ENCODE assay signal across 10 mouse cellular contexts in genomic region chr1:179107211-179107610, GRCm38 (mm10).
DNase-seq lines count a peak whose midpoint lies in the region; ATAC-seq and TF ChIP-seq lines count a peak whose summit lies in the region.
"Had no signal": no experiment of that assay in that cellular context is flagged by ENCODE, and none has a peak within 500 bp of the region (broad histone marks: within the 10 kb centered on the region; RNA-seq: fewer than 3 reads in every experiment).

No protein-coding gene starts in this region.

- ATAC-seq in forebrain, embryonic 13.5 days: peak; percentile 52; the same call in 1 of the 2 replicates
- ATAC-seq in forebrain, embryonic 12.5 days (ENCODE audit: low FRiP score): no peak
- 0 out of 2 replicates have a peak, but pooled peaks have one; percentile 38 for ATAC-seq in neural tube, embryonic 14.5 days (ENCODE audit: low read depth)

- intact Hi-C loops in left cerebral cortex, adult 2 months (cut with DNase I): no loop called here

- no peak overlapping the region for H3K27ac ChIP-seq in forebrain, embryonic 13.5 days
- no peak overlapping the region for H3K27ac ChIP-seq in forebrain, embryonic 12.5 days
- H3K27ac ChIP-seq in neural tube, embryonic 14.5 days (ENCODE audit: low read depth, low read length): no peak overlapping the region
- H3K27ac ChIP-seq in kidney, adult 2 months (ENCODE audit: insufficient read depth, low read depth, low read length): no peak overlapping the region
- no peak overlapping the region for H3K27ac ChIP-seq in left cerebral cortex, adult 2 months

- H3K9ac ChIP-seq in forebrain, embryonic 13.5 days: no peak overlapping the region
- no peak overlapping the region for H3K9ac ChIP-seq in forebrain, embryonic 12.5 days
- no peak overlapping the region for H3K9ac ChIP-seq in neural tube, embryonic 14.5 days (replicated peaks; ENCODE audit: low read depth, low read length)

- no peak for DNase-seq in neural tube, embryonic 10.5 days (ENCODE audit: extremely low spot score, low spot score)
- peak; percentile 84 for DNase-seq in gastrocnemius, adult 18-20 months (ENCODE audit: low spot score)
- no peak for DNase-seq in kidney, adult 2 months
- no peak for DNase-seq in left cerebral cortex, adult 2 months (ENCODE audit: extremely low spot score in 1 of 2, low spot score in 2 of 2)
- no peak for DNase-seq in thymus, adult 18-20 months
- DNase-seq: thymus, adult 2 months had no signal

- 39% methylated on average over 7 of the region's 7 CpGs for WGBS in forebrain, embryonic 13.5 days
- WGBS in forebrain, embryonic 12.5 days: 52% methylated on average over 7 of the region's 7 CpGs
- 48% methylated on average over 7 of the region's 7 CpGs for WGBS in neural tube, embryonic 14.5 days
- 60% methylated on average over 7 of the region's 7 CpGs for WGBS in kidney, adult 2 months

- H3K9me3 ChIP-seq in forebrain, embryonic 13.5 days (replicated peaks): no peaks in the 10 kb centered on the region
- no peaks in the 10 kb centered on the region for H3K9me3 ChIP-seq in forebrain, embryonic 12.5 days
- H3K9me3 ChIP-seq in neural tube, embryonic 14.5 days (ENCODE audit: control insufficient read depth, low read length): no peaks in the 10 kb centered on the region

- TF ChIP-seq POLR2A in kidney, adult 2 months (IDR thresholded peaks at IDR 0.05; ENCODE audit: low read depth, low read length): no peak

- H3K4me1 ChIP-seq in forebrain, embryonic 13.5 days: peaks cover 34% of the 10 kb centered on the region
- peaks cover 31% of the 10 kb centered on the region for H3K4me1 ChIP-seq in forebrain, embryonic 12.5 days
- peaks cover 16% of the 10 kb centered on the region for H3K4me1 ChIP-seq in neural tube, embryonic 14.5 days (ENCODE audit: control insufficient read depth, insufficient read depth, low read length)
- no peaks in the 10 kb centered on the region for H3K4me1 ChIP-seq in kidney, adult 2 months (ENCODE audit: control insufficient read depth, insufficient read depth, low read length)
- H3K4me1 ChIP-seq: megakaryocyte, embryonic 14.5 days had no signal

- no peaks in the 10 kb centered on the region for H3K36me3 ChIP-seq in forebrain, embryonic 13.5 days (ENCODE audit: poor library complexity, severe bottlenecking)
- H3K36me3 ChIP-seq in forebrain, embryonic 12.5 days (replicated peaks): no peaks in the 10 kb centered on the region
- no peaks in the 10 kb centered on the region for H3K36me3 ChIP-seq in neural tube, embryonic 14.5 days (ENCODE audit: control insufficient read depth, insufficient read depth, low read length)
- H3K36me3 ChIP-seq in kidney, adult 2 months (ENCODE audit: control insufficient read depth, insufficient read depth, low read length): no peaks in the 10 kb centered on the region

- H3K4me2 ChIP-seq in forebrain, embryonic 13.5 days: no peak overlapping the region
- H3K4me2 ChIP-seq in forebrain, embryonic 12.5 days: no peak overlapping the region
- no peak overlapping the region for H3K4me2 ChIP-seq in neural tube, embryonic 14.5 days (ENCODE audit: low read depth, low read length)

- peaks cover 86% of the 10 kb centered on the region for H3K27me3 ChIP-seq in forebrain, embryonic 13.5 days
- peaks cover 83% of the 10 kb centered on the region for H3K27me3 ChIP-seq in forebrain, embryonic 12.5 days
- H3K27me3 ChIP-seq in neural tube, embryonic 14.5 days (ENCODE audit: control insufficient read depth, insufficient read depth, low read length): no peaks in the 10 kb centered on the region; the same call in none of the 2 replicates
- H3K27me3 ChIP-seq in kidney, adult 2 months (replicated peaks; ENCODE audit: control insufficient read depth, insufficient read depth, low read length): no peaks in the 10 kb centered on the region
- H3K27me3 ChIP-seq: megakaryocyte, embryonic 14.5 days had no signal

- no peak overlapping the region for H3K4me3 ChIP-seq in forebrain, embryonic 13.5 days
- H3K4me3 ChIP-seq in forebrain, embryonic 12.5 days (replicated peaks): no peak overlapping the region
- no peak overlapping the region for H3K4me3 ChIP-seq in neural tube, embryonic 14.5 days (ENCODE audit: low read depth, low read length)
- no peak overlapping the region for H3K4me3 ChIP-seq in kidney, adult 2 months (ENCODE audit: insufficient read depth, low read depth, low read length)
- no peak overlapping the region for H3K4me3 ChIP-seq in left cerebral cortex, adult 2 months
- H3K4me3 ChIP-seq: megakaryocyte, embryonic 14.5 days had no signal

- TF ChIP-seq CTCF in kidney, adult 2 months (conservative IDR thresholded peaks at IDR 0.05; ENCODE audit: insufficient read depth, insufficient read length, low read depth, low read length): no peak
- no peak for TF ChIP-seq CTCF in left cerebral cortex, adult 2 months (IDR thresholded peaks at IDR 0.05)
